Mouse (Mus musculus) lung, embryonic 15.5 days (tissue): Measurements from ENCODE around the gene Nkain1. TPM values are rescaled to one million over a fixed set of nuclear protein-coding genes. Genes with fewer than 3 reads are reported as not detected.
A peak's percentile ranks its signal among the peaks of the same experiment; 100 is the strongest.

Experiments used
- ATAC-seq: fragments of 200-750 bp; cut with Nextera tagmentation; 2 replicates; pipeline ENCODE4 v1.8.0; 2017; ENCODE audit warnings: moderate number of reproducible peaks, borderline replicate concordance; ENCODE audit not compliant: low FRiP score, low TSS enrichment; ENCODE audit errors: extremely low read depth
- H3K27ac ChIP-seq: fragments of 300-500 bp; sonication (generic); 2 replicates; pipeline ENCODE4 v1.5.1; 2015; ENCODE audit warnings: moderate library complexity, mild to moderate bottlenecking, inconsistent platforms
- H3K27me3 ChIP-seq: fragments of 300-500 bp; sonication (generic); 2 replicates; pipeline ENCODE4 v1.6.1; 2015; ENCODE audit warnings: inconsistent platforms
- H3K36me3 ChIP-seq: fragments of 300-500 bp; sonication (generic); 2 replicates; pipeline ENCODE4 v1.6.1; 2015; ENCODE audit warnings: inconsistent platforms
- H3K4me1 ChIP-seq: fragments of 300-500 bp; sonication (generic); 2 replicates; pipeline ENCODE4 v1.6.1; 2015; ENCODE audit warnings: inconsistent platforms
- H3K4me2 ChIP-seq: fragments of 300-500 bp; sonication (generic); 2 replicates; pipeline ENCODE4 v1.6.1; 2015; ENCODE audit warnings: inconsistent platforms, mild to moderate bottlenecking, moderate library complexity
- H3K4me3 ChIP-seq: fragments of 300-500 bp; sonication (generic); 2 replicates; pipeline ENCODE4 v1.5.1; 2015; ENCODE audit warnings: mild to moderate bottlenecking, inconsistent platforms
- H3K9ac ChIP-seq: fragments of 300-500 bp; sonication (generic); 2 replicates; pipeline ENCODE4 v1.6.1; 2015; ENCODE audit warnings: inconsistent platforms
- H3K9me3 ChIP-seq: fragments of 300-500 bp; sonication (generic); 2 replicates; pipeline ENCODE4 v1.6.1; 2016; ENCODE audit warnings: inconsistent platforms
- WGBS: fragments of 180-500 bp; shearing (Covaris S2); methylation state at CpG from one replicate; pipeline ENCODE4 v1.1.7; 2015; 5-methylcytosine and 5-hydroxymethylcytosine counted together
- polyA plus RNA-seq: library from polyadenylated mRNA; unstranded; fragments of >200 nt; fragmentation: Nextera tagmentation; extraction: Ambion mirVana; gene quantifications from 2 replicates; pipeline ENCODE4 v1.2.1, GENCODE M21; 2015

The Nkain1 gene
- polyA plus RNA-seq, 1 experiment from 2014 or later: 1.3 TPM

DNA sequence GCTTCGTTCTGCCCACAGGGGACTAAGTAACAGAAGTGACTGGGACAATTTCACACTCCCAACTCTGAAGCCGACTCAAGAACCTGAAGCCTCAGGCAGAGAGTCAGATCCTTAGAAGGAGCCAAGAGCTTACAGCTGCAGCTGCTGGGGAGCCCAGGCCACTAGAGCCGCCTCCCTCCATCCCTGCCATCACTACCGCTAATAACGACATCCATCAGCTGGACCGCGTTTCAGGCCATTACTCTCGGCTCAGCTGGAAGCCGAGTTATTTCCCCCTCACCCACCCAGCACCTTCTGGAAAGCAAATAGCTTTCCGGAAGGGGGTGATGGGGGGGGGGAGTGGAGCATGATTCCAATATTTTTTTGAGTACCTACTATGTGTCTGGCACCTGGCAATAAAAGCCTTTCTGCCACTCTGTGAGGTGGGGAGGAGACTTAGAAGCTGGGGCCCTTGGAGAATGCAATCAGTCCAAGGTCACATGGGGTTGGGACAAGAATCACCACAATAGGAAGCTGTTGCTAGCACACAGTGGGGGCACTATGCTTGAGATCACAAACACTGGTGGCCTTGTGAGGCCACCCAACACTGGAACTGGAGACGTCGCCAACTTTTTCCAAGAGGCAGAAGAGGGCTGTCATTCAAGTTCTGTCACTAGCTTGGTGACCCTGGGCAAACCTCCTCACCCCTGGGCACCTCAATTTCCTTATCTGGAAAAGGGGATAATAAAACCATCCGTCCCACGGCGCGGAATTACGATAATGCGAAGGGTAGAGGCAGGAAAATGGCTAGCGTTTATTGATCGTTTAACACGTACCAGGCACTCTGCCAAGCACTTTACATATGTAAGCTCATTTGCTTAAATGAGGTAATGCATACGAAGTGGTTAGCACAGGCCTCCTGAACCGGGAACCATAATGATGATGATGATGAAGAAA, 5.7 kb downstream of the Nkain1 start:
- H3K9me3 ChIP-seq: no peaks in the 10 kb centered on the region
- whole genome bisulfite sequencing: 63% methylated on average over 23 of the region's 23 CpGs

DNA sequence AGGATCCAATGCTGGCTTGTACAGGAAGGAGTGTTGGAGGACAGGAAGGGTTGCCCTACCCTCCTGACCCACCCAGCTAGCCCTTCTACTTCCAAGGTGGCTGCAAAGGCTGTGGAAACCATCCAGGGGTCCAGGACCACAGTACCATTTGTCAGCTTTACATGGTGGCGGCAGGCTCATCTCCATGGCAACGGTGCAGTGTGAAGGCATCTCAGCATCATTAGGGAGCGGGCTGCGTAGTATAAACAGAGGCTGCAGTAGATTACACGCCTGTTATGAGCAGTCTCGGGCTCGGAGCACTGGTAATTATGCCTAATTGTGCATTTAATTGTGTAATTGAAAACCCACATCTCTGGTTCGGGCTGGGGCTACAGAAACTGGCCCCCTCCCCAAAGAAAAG, 10.2 kb downstream of the Nkain1 start:
- 52% methylated on average over 8 of the region's 8 CpGs for WGBS
- H3K27ac ChIP-seq: no peak overlapping the region
- no peak overlapping the region for H3K4me3 ChIP-seq
- no peaks in the 10 kb centered on the region for H3K27me3 ChIP-seq
- ATAC-seq: no peak
- no peaks in the 10 kb centered on the region for H3K9me3 ChIP-seq
- no peaks in the 10 kb centered on the region for H3K36me3 ChIP-seq
- H3K4me1 ChIP-seq: no peaks in the 10 kb centered on the region
- H3K9ac ChIP-seq: no peak overlapping the region
- H3K4me2 ChIP-seq: no peak overlapping the region

More for the DNA sequence above, 5.7 kb downstream of the Nkain1 start:
- no peak overlapping the region for H3K4me2 ChIP-seq
- no peak overlapping the region for H3K9ac ChIP-seq
- no peak for ATAC-seq
- H3K27me3 ChIP-seq: 0 out of 2 replicates have a peak, but pooled peaks cover 4% of the 10 kb centered on the region
- H3K4me3 ChIP-seq: no peak overlapping the region
- peaks cover 16% of the 10 kb centered on the region for H3K4me1 ChIP-seq
- H3K36me3 ChIP-seq: no peaks in the 10 kb centered on the region
- no peak overlapping the region for H3K27ac ChIP-seq

DNA sequence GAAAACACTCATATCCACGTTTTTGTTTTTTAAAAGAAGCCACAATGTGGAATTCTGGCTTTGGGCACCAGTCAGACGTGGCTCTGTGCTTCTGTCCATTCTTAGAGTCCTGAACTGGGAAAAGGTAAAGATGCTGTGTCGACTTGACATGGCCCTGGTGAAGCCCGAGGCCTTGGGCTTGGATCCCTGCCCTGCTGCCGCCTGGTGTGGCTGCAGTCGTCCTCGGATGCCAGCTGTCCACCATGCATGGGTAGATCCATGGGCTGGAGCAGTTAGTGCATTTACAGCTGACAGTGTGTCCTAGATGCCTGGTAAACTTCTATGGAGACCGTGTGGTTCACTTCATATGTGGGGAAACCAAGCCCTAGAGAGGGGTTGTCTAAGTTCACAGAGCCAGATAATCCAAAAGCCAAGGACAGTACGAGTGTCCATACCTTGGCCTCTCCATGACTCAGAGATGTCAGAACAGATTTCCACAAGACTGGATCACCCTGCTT, 10.7 kb downstream of the Nkain1 start:
- Histone ChIP-seq H3K27me3 (no peaks in the 10 kb centered on the region), H3K9ac (no peak overlapping the region), H3K9me3 (no peaks in the 10 kb centered on the region), H3K4me1 (no peaks in the 10 kb centered on the region), H3K4me2 (no peak overlapping the region), H3K4me3 (no peak overlapping the region), H3K27ac (no peak overlapping the region), H3K36me3 (no peaks in the 10 kb centered on the region)
- WGBS: 83% methylated on average over 9 of the region's 9 CpGs
- ATAC-seq: no peak

DNA sequence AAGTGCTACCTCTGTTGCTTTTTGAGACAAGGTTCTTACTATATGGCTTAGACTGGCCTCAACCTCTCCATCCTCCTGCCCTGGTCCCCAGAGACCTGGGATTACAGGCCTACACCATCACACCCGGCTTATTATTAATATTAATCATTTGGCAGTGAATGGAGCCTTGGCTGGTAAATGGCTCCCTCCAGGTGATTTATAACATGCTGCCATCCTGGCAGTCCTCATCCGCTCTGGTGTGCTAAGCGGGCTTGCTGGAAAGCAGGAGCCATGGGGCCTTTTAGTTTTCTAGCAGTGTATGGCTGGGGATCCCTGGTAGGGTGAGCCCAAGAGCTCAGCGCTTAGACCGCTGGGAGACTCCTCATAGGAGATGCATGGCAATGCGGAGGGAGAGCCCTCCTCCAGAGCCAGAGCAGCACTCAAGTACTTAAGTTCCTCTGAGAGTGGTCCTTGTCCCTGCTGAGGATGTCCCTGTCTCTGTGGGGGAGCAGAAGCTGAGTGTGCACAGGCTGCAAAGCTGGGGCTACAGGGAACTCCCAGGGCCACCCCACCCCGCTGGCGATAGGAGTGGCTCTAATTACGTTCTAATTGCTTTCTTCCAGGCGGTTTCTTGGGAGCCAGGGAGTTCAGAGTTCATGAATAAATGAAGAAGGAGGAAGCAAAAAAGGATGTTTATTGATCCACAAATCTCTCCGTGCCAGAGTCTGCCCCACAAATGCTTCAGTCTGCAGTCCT, 13.2 kb downstream of the Nkain1 start:
- no peaks in the 10 kb centered on the region for H3K27me3 ChIP-seq
- 47% methylated on average over 11 of the region's 11 CpGs for WGBS

DNA sequence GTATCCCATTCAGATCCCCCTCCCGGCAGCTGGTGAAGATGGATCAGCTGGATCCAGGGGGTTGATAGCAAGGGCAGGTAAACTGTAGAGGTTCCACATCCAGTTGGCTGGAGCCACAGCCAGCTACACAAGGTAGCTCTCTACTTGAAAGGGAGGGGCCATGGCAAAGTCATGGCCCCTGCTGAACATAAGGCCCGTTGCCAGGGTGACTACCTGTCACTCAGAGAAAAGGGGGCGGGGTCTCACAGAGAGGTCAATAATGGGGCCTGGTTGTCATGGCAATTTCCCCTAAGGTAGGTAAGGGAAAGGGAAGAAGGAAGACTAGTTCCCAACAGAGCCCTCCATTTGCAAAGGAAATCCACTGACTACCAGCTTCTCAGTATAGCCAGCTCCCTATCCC, 14.8 kb downstream of the Nkain1 start:
- WGBS: 84% methylated on average over 3 of the region's 3 CpGs
- no peaks in the 10 kb centered on the region for H3K36me3 ChIP-seq
- H3K4me1 ChIP-seq: no peaks in the 10 kb centered on the region
- H3K4me2 ChIP-seq: no peak overlapping the region
- H3K27ac ChIP-seq: no peak overlapping the region
- H3K4me3 ChIP-seq: no peak overlapping the region
- H3K27me3 ChIP-seq: no peaks in the 10 kb centered on the region
- ATAC-seq: no peak
- H3K9ac ChIP-seq: no peak overlapping the region
- no peaks in the 10 kb centered on the region for H3K9me3 ChIP-seq

More for the DNA sequence above, 13.2 kb downstream of the Nkain1 start:
- Histone ChIP-seq H3K9ac (no peak overlapping the region), H3K4me2 (no peak overlapping the region), H3K9me3 (no peaks in the 10 kb centered on the region), H3K4me1 (no peaks in the 10 kb centered on the region), H3K36me3 (no peaks in the 10 kb centered on the region), H3K27ac (no peak overlapping the region), H3K4me3 (no peak overlapping the region)
- ATAC-seq: no peak

DNA sequence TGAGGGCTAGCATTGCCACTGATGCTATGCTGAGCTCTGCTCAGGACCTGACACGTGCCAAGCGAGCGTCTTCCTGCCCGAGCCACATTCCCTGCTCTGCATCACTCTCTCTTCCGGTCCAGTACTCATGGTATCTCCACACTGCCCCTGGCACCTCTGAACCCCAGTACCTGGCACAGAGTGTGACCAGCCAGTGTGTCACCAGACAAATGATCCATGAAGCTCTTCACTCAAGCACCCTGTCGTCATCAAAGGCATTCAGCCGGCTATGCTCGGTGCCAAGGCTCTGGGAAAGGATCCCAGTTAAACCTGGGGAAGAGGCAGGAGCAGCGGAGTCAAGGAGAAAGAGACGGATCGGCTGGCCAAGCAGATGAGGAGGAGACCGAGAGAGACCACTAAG, 16.1 kb downstream of the Nkain1 start:
- H3K27ac ChIP-seq: no peak overlapping the region
- H3K9ac ChIP-seq: no peak overlapping the region
- no peaks in the 10 kb centered on the region for H3K27me3 ChIP-seq
- H3K36me3 ChIP-seq: no peaks in the 10 kb centered on the region
- no peak for ATAC-seq
- no peak overlapping the region for H3K4me3 ChIP-seq
- no peaks in the 10 kb centered on the region for H3K9me3 ChIP-seq
- WGBS: 61% methylated on average over 12 of the region's 12 CpGs
- H3K4me2 ChIP-seq: no peak overlapping the region
- H3K4me1 ChIP-seq: peaks cover 4% of the 10 kb centered on the region

DNA sequence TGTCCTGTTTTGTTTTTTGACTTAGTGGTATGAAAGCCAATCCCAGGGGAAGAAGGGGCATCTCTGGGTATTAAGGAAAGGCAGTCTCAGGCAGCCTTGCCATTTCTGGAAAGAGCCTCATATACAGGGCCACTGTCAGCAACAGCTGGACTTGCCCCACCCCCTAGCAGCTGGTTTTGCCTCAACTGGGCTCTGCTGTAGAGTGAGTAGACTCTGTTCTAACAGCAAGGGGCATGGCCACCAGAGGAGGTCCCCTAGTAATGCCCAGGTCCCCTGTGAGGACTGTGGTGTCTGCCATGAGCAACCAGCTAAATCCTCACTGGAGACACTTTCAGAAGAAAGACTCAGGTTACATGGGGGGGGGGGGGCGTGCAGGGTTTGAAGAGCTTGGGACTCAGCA, 17.0 kb downstream of the Nkain1 start:
- ATAC-seq: no peak
- H3K27ac ChIP-seq: no peak overlapping the region
- no peak overlapping the region for H3K9ac ChIP-seq
- no peaks in the 10 kb centered on the region for H3K9me3 ChIP-seq
- H3K4me2 ChIP-seq: no peak overlapping the region
- H3K4me1 ChIP-seq: peaks cover 12% of the 10 kb centered on the region
- H3K4me3 ChIP-seq: no peak overlapping the region
- WGBS: 0% methylated on average over 1 of the region's 1 CpGs
- no peaks in the 10 kb centered on the region for H3K36me3 ChIP-seq
- no peaks in the 10 kb centered on the region for H3K27me3 ChIP-seq

DNA sequence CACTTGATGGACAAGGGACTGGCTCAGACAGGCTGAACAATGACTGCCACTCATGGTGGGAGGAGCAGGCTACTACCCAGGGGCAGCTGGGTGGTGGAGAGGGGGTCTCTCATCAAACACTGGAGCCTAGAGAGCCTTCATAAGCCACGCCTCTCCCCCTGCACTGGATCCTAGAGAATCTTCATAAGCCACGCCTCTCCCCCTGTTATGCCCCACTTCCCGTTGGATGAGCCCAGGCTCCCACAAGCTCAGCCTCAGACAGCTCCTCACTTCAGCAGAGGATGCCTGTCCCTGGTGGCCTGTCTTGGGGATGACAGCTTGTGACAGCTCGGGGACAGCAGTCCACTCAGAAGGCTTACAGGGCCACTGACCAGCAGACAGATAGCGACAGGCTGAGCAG, 17.7 kb downstream of the Nkain1 start:
- no peak overlapping the region for H3K9ac ChIP-seq
- WGBS: 20% methylated on average over 5 of the region's 5 CpGs
- 0 out of 2 replicates have a peak, but pooled peaks have one; percentile 8 for ATAC-seq
- H3K4me2 ChIP-seq: no peak overlapping the region
- no peaks in the 10 kb centered on the region for H3K9me3 ChIP-seq
- no peak overlapping the region for H3K27ac ChIP-seq
- peaks cover 13% of the 10 kb centered on the region for H3K4me1 ChIP-seq
- no peaks in the 10 kb centered on the region for H3K36me3 ChIP-seq
- H3K27me3 ChIP-seq: no peaks in the 10 kb centered on the region
- no peak overlapping the region for H3K4me3 ChIP-seq

DNA sequence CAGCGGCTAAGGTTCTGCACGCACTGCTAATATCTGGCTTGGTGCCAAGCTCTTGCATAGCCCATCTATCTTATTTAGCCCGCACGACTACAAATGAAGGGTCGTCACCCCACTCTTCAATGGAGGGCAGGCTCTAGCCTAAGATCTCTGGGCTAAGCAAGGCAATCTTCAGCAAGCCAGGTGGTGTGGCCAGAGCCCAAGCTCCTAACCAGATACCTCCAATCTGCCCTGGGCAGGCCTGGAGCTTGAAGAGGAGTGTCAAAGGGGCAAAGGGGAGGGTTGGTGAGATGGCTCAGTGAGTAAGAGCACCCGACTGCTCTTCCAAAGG, 20.9 kb downstream of the Nkain1 start:
- H3K4me2 ChIP-seq: no peak overlapping the region
- H3K4me3 ChIP-seq: no peak overlapping the region
- H3K27me3 ChIP-seq: no peaks in the 10 kb centered on the region
- H3K4me1 ChIP-seq: peaks cover 13% of the 10 kb centered on the region
- 16% methylated on average over 6 of the region's 6 CpGs for WGBS
- H3K9me3 ChIP-seq: no peaks in the 10 kb centered on the region
- H3K27ac ChIP-seq: no peak overlapping the region
- no peaks in the 10 kb centered on the region for H3K36me3 ChIP-seq
- no peak for ATAC-seq
- H3K9ac ChIP-seq: no peak overlapping the region

DNA sequence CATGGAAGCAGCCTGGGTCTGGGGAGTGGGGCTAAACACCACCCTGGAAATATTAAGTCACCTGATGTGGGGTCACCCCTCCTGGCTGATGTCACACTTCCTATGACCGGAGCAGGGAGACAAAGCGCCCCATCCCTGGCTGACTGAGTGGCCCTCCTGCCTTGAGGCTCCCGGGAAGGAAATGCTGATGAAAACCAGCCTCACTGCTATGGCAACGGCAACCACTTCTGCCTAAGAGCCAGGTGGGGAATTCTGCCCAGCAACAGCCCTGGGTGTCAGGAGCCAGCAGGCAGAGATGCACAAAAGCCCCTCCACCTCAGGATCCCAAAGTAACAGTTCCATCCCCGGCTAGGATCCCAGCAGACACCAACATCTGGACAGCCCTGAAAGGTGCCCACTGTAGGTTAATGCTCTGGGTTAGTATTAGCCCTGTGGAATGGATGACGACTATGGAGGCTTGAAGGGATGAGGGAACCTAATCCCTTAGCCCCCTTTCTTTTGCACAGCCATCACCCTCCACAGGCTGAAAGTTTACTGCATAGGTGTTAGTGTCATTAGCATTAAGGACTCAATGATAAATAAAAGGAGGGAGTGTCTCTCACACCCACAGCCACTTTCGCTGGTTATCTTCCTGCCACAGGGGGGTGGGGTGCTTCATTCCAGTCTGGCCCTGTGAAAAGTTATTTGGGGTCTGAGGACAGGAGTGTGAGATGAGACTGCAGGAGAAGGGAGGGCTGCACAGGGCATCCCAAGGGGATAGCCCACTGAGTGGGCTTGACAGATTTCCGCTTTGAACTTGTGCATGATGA, 21.5 kb downstream of the Nkain1 start:
- H3K27ac ChIP-seq: no peak overlapping the region
- H3K27me3 ChIP-seq: no peaks in the 10 kb centered on the region
- no peak overlapping the region for H3K4me2 ChIP-seq
- H3K36me3 ChIP-seq: no peaks in the 10 kb centered on the region
- H3K4me3 ChIP-seq: no peak overlapping the region
- H3K9me3 ChIP-seq: no peaks in the 10 kb centered on the region
- 15% methylated on average over 8 of the region's 8 CpGs for WGBS
- H3K4me1 ChIP-seq: peaks cover 13% of the 10 kb centered on the region
- no peak overlapping the region for H3K9ac ChIP-seq
- ATAC-seq: peak; percentile 37; the same call in 1 of the 2 replicates

DNA sequence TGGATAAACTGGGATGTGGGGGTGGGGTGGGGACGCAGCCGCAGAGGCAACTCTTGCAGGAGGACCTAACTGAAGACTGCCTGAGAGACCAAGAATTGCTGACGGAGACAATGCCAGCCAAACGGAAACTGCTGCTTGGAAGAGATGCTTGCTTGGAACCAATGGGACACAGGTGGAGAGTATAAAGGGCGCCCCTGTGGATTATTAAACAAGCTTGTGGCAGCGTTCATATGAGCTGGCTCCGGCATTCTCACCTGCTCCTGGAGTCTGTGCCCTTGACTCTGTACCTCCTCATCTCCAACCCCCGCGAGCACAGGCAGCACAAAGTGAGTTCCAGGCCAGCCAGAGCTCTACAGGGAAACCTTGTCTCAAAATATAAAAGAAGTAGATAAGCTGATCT, 23.5 kb downstream of the Nkain1 start:
- Histone ChIP-seq H3K9ac (no peak overlapping the region), H3K4me1 (peaks cover 22% of the 10 kb centered on the region), H3K9me3 (no peaks in the 10 kb centered on the region), H3K4me3 (no peak overlapping the region), H3K27ac (no peak overlapping the region), H3K4me2 (no peak overlapping the region), H3K36me3 (no peaks in the 10 kb centered on the region), H3K27me3 (no peaks in the 10 kb centered on the region)
- 83% methylated on average over 9 of the region's 9 CpGs for WGBS
- no peak for ATAC-seq
